Mouse (Mus musculus): ENCODE data around the gene Cxcr4. TPM values are rescaled to one million over a fixed set of nuclear protein-coding genes. Genes with fewer than 3 reads are reported as not detected.

Cxcr4 gene
- total RNA-seq, 2 experiments from 2014 or later: 1.5 to 1.6 TPM

DNA sequence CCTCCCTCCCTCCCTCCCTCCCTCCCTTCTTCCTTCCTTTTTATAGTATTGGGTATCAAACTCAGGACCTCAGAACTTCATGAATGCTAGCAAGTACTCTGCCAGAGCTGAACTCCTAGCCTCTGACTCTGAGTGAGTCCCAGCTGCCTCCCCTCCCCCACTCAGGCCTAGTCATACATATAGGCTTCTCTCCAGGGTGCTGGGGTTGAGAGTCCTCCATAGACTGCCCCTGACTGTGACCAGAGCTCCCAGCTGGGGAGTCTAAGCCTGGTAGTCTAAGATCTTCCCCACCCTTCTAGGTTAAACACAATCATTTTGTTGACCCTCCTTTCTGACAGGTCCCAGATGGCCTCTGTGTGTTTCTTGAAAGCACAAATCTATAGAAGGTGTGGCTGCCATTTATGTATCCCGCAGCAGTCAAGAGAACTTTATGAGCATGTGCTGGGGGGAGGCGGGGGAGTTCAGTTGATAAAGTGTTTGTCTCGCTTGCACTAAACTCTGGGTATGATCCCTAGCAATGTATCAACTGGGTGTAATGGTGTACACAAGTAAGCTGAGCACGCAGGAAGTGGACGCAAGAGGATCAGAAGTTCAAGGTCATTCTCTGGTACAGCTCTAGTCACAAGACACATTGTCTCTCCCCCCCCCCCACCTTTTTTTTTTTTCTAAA is 10.1 kb upstream of the Cxcr4 start:
- no peak for DNase-seq (ENCODE audit: low spot score in 2 of 2)
- intact Hi-C loops (cut with DNase I): no loop called here

GRCm38 (mm10) chr1:128601307-128601706 is 9.2 kb upstream of the Cxcr4 start:
- intact Hi-C loops (cut with DNase I): no loop called here
- no peak for DNase-seq (ENCODE audit: low spot score in 2 of 2)

- DNase-seq (ENCODE audit: low spot score in 2 of 2): no peak
- intact Hi-C loops (cut with DNase I): no loop called here
Measured at GRCm38 (mm10) chr1:128600549-128600948, 8.5 kb upstream of the Cxcr4 start.

GRCm38 (mm10) chr1:128597209-128597782 is 5.2 kb upstream of the Cxcr4 start:
- intact Hi-C loops (cut with DNase I): loop anchor here (10.0 kb wide), 1 partner anchor 182 kb away; the partner anchor contains the start of gene Dars
- DNase-seq (ENCODE audit: low spot score in 2 of 2): no peak

DNA sequence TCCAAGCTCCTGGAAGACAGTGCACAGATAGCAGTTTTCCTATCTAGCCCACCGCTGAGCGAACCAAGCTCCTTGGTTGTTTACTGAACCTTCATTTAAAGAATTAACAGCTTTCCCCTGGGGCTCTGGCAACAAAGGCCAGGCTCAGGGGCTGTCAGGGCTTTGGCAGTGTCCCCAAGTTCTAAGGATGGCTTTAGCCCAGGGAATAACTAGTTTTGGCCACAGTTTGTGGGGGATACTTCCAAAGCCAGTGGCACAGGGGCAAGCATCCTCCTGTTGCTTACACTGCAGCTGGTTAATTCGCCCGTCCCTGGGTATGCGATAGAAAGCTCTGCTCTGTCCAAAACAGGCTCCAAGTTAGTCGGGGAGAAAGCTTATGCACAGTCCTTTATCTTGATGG is 3.4 kb upstream of the Cxcr4 start:
- no peak for DNase-seq (ENCODE audit: low spot score in 2 of 2)
- intact Hi-C loops (cut with DNase I): loop anchor here (10.0 kb wide), 1 partner anchor 181 kb away; the partner anchor contains the start of gene Dars

GRCm38 (mm10) chr1:128595105-128595420 is 3.0 kb upstream of the Cxcr4 start:
- intact Hi-C loops (cut with DNase I): loop anchor here (10.0 kb wide), 1 partner anchor 180 kb away; the partner anchor contains the start of gene Dars
- no peak for DNase-seq (ENCODE audit: low spot score in 2 of 2)

- intact Hi-C loops (cut with DNase I): loop anchor here (5.0 to 10.0 kb wide), 5 partner anchors 88 to 228 kb away; partner anchors contain the start of gene Dars
- no peak for DNase-seq (ENCODE audit: low spot score in 2 of 2)
Measured at GRCm38 (mm10) chr1:128594353-128595104, 2.4 kb upstream of the Cxcr4 start.

- intact Hi-C loops (cut with DNase I): loop anchor here (5.0 to 10.0 kb wide), 5 partner anchors 89 to 229 kb away; partner anchors contain the start of gene Dars
- DNase-seq (ENCODE audit: low spot score in 2 of 2): peak; percentile 69
Measured at GRCm38 (mm10) chr1:128592961-128593501, 938 bp upstream of the Cxcr4 start.

- intact Hi-C loops (cut with DNase I): loop anchor here (5.0 to 10.0 kb wide), 5 partner anchors 91 to 231 kb away; partner anchors contain the start of gene Dars
- peak in 1 of 2 experiments; percentile 9 for DNase-seq (ENCODE audit: low spot score in 2 of 2)
Measured at GRCm38 (mm10) chr1:128591721-128592210, 327 bp downstream of the Cxcr4 start.

DNA sequence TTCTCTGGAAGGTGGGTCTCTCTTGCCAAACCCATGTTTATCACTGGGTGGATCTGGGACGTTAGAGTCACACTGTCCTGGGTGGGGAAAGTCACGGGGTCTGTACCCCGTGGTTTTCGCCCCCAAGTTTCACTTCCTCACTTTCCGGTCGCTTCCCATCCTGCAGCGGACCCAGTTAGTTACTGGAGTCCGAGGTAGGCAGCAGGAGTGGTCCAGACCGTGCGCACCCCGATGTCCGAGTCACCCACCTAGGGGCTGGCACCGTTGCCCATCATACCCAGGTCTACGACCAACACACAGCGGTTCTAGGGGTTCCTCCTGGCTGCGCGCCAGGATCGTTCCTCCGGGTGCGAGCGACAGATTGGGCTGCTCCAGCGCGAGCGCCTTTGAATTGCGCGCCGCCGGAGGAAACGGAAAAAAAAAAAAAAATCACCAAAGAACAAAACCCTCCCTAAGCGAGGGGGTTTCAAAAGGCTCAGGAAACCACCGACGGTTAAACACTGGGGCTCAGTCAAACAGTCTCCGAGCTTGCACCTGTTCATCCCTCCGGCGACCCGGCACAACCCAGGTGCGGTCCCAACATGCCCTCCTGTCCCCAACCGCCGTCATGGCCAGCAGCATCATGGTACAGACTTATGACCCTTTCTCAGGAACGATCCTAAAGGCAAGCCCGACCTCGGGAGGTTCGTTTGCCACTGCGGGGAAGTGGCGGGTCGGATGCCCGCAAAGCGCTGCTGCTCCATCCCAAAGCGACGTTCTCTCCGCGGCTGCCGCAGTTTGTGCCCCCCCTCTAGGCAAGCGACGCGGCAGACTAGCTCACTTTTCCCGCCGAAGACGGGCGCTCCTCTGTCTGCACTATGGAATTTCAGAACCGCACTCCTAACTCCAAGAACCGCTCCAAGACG is 1.0 kb downstream of the Cxcr4 start:
- intact Hi-C loops (cut with DNase I): loop anchor here (5.0 to 10.0 kb wide), 5 partner anchors 91 to 231 kb away; partner anchors contain the start of gene Dars
- peak; percentile 11 to 15 for DNase-seq (ENCODE audit: low spot score in 2 of 2)

- no peak for DNase-seq (ENCODE audit: low spot score in 2 of 2)
Measured at GRCm38 (mm10) chr1:128590011-128590410, 2.1 kb downstream of the Cxcr4 start.

GRCm38 (mm10) chr1:128589488-128589887 is 2.6 kb downstream of the Cxcr4 start:
- intact Hi-C loops (cut with DNase I): no loop called here
- no peak for DNase-seq (ENCODE audit: low spot score in 2 of 2)

More at GRCm38 (mm10) chr1:128590011-128590410, 2.1 kb downstream of the Cxcr4 start:
- intact Hi-C loops (cut with DNase I): loop anchor here (5.0 to 10.0 kb wide), 5 partner anchors 92 to 232 kb away; partner anchors contain the start of gene Dars

DNA sequence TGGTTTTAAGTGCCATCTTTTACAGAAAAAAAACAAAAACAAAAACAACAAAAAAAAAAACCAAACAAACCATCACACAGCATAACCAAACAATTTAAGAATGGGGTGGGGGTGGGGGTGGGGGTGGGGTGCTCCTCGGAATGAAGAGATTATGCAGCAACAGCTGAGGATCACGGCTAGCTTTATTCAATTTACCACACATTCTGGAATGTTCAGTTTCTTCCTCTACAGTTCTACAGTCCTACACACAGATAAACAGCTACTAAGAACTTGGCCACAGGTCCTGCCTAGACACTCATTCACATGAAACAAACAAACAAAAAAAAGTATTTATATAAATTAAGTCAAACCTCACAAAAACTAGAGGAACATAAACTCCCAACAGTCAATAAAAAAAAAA is 3.8 kb downstream of the Cxcr4 start:
- DNase-seq (ENCODE audit: low spot score in 2 of 2): no peak
- intact Hi-C loops (cut with DNase I): no loop called here

DNA sequence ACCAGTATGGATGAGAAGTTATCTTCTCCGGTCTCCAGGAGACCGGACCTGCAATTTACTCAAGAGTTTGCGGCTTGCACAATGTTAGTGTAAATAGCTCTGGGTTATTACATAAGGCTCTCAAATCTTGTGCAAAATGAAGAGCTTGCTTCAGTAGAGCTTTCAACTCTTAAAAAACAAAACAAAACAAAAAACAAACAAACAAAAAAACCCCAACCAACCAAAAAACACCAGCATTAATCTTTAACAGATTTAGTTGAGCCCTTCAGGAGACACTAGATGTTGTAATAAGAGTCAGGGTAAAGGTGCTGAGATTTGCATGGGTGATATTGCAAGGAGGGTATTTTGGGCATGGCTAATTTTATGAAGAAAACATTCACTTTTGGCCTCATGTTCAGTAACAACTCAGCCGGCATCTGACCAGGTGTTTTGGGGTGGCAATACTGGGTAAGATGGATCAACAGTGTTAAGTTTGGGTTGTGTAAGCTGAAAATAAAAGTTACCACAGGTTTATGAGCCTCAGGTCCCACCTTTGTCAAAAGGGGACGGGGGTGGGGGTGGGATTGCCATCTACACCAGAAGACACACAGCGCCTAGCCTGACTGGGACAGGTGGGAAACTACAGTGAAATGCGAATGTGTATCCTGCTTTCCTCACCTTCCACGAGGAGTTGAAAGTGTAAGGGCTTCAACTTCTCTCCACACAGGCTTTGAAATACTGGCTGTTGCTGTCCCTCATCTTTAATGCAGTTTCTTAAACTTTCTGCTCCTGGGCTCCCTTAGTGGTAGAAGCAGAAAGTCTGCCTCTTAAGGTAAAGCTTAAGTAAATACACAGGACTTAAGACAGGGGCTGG is 4.9 kb downstream of the Cxcr4 start:
- intact Hi-C loops (cut with DNase I): no loop called here
- DNase-seq (ENCODE audit: low spot score in 2 of 2): no peak

- no peak for DNase-seq (ENCODE audit: low spot score in 2 of 2)
- intact Hi-C loops (cut with DNase I): no loop called here
Measured at GRCm38 (mm10) chr1:128586162-128586927, 5.7 kb downstream of the Cxcr4 start.

- intact Hi-C loops (cut with DNase I): no loop called here
- DNase-seq (ENCODE audit: low spot score in 2 of 2): no peak
Measured at GRCm38 (mm10) chr1:128585396-128586161, 6.5 kb downstream of the Cxcr4 start.

Measured in left cerebral cortex, postnatal 36 days (tissue).